Mouse (Mus musculus) ES-Bruce4 (cell line): ENCODE results near the gene Lcn9. TPM values are rescaled to one million over a fixed set of nuclear protein-coding genes. Genes with fewer than 3 reads are reported as not detected.

Source experiments
- H3K27ac ChIP-seq: 2 replicates; pipeline ENCODE4 v1.5.1; 2012; ENCODE audit warnings: low read length, inconsistent platforms; ENCODE audit not compliant: insufficient read depth
- H3K27me3 ChIP-seq: 2 replicates; pipeline ENCODE4 v1.6.1; 2012; ENCODE audit warnings: mild to moderate bottlenecking, low read length, inconsistent platforms; ENCODE audit not compliant: control insufficient read depth, poor library complexity, insufficient read depth, severe bottlenecking
- H3K36me3 ChIP-seq: 2 replicates; pipeline ENCODE4 v1.6.1; 2012; ENCODE audit warnings: inconsistent platforms, mild to moderate bottlenecking, low read length, moderate library complexity; ENCODE audit not compliant: control insufficient read depth, poor library complexity, insufficient read depth, severe bottlenecking
- H3K4me1 ChIP-seq: one replicate; pipeline ENCODE4 v1.8.1; 2011; ENCODE audit warnings: low read length; ENCODE audit not compliant: control insufficient read depth, insufficient read depth
- H3K4me3 ChIP-seq: 2 replicates; pipeline ENCODE4 v1.5.1; 2011; ENCODE audit warnings: low read depth, mild to moderate bottlenecking, low read length
- H3K9ac ChIP-seq: 2 replicates; pipeline ENCODE4 v1.6.1; 2012; ENCODE audit warnings: low read depth, mild to moderate bottlenecking, inconsistent platforms; ENCODE audit not compliant: poor library complexity, severe bottlenecking
- H3K9me3 ChIP-seq: replicated peaks from 2 replicates; pipeline ENCODE4 v1.6.1; 2012; ENCODE audit warnings: mild to moderate bottlenecking, low read length, inconsistent platforms; ENCODE audit not compliant: control insufficient read depth, poor library complexity, insufficient read depth, severe bottlenecking
- CTCF ChIP-seq: IDR thresholded peaks from one replicate; pipeline ENCODE4 v1.8.1; 2011; ENCODE audit warnings: low read depth, low read length
- EP300 ChIP-seq: IDR thresholded peaks from 2 replicates; pipeline ENCODE4 v1.6.1; 2011; ENCODE audit warnings: low read depth, low read length; ENCODE audit not compliant: insufficient read depth
- POLR2A ChIP-seq: IDR thresholded peaks from one replicate; pipeline ENCODE4 v1.8.1; 2011; ENCODE audit warnings: low read length; ENCODE audit not compliant: insufficient read depth
- polyA plus RNA-seq: library from polyadenylated mRNA; stranded (reverse); fragments of >200 nt; gene quantifications from 2 replicates; pipeline ENCODE4 v1.2.4, GENCODE M21; 2011; ENCODE audit warnings: low read depth; ENCODE audit not compliant: missing spikeins, insufficient read depth, insufficient read length

Gene Lcn9
- polyA plus RNA-seq, 1 experiment = not detected

DNA sequence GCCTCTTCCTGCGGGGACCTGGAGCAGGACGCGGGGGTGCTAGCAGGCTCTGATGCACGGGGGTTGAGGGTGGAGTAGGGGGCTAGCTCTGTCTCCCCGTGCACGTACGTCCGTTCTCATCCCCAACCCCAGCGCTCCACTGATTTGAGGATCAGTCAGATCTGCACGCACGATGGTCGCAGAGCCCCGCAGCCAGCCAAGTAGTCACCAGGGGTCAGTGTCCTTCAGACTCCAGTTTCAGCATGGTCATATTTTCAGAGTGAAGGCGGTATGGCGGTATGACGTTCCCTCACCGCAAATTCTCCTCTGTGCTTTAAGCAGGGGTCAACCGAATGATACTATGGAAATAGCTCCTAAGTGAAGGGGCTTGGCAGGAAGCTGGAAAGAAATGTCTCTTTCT lies 41.3 kb downstream of the Lcn9 start:
- no peaks in the 10 kb centered on the region for H3K9me3 ChIP-seq
- no peaks in the 10 kb centered on the region for H3K36me3 ChIP-seq
- peaks cover 3% of the 10 kb centered on the region for H3K4me1 ChIP-seq
- TF ChIP-seq EP300 (no peak), POLR2A (no peak), CTCF (no peak)
- no peak overlapping the region for H3K9ac ChIP-seq
- H3K4me3 ChIP-seq = peak overlapping the region; percentile 36
- H3K27me3 ChIP-seq = no peaks in the 10 kb centered on the region
- H3K27ac ChIP-seq = no peak overlapping the region

- no peak overlapping the region for H3K27ac ChIP-seq
- H3K9ac ChIP-seq = no peak overlapping the region
- no peaks in the 10 kb centered on the region for H3K36me3 ChIP-seq
- H3K9me3 ChIP-seq = no peaks in the 10 kb centered on the region
- H3K4me3 ChIP-seq = no peak overlapping the region
- no peak for TF ChIP-seq EP300
- no peak for TF ChIP-seq POLR2A
- no peak for TF ChIP-seq CTCF
- peaks cover 3% of the 10 kb centered on the region for H3K4me1 ChIP-seq
- H3K27me3 ChIP-seq = no peaks in the 10 kb centered on the region
Observed at GRCm38 (mm10) chr2:25865412-25865811, 42.5 kb downstream of the Lcn9 start.

DNA sequence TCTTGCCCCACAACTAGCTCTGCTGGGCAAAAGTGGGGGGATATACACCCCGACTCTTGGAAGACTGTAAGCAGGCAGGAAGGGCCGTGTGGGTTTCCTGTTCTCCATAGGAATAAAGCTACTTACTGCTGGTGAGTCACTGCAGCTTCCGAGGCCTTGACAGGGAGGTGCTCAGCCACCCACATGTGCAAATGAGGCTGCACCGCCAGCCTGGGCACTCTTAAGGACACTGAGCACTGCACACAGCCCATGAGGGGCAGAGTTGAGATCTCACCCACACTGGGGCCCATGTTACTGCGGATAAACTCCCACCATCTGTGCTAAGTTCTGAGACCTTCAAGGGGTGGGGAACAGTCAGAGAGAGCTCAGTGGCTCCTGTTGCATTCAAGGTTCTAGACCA lies 43.7 kb downstream of the Lcn9 start:
- no peaks in the 10 kb centered on the region for H3K27me3 ChIP-seq
- H3K36me3 ChIP-seq = no peaks in the 10 kb centered on the region
- no peak overlapping the region for H3K9ac ChIP-seq
- TF ChIP-seq EP300 = no peak
- TF ChIP-seq CTCF = no peak
- TF ChIP-seq POLR2A = no peak
- H3K4me3 ChIP-seq = no peak overlapping the region
- peaks cover 3% of the 10 kb centered on the region for H3K4me1 ChIP-seq
- H3K9me3 ChIP-seq = no peaks in the 10 kb centered on the region
- H3K27ac ChIP-seq = no peak overlapping the region

Other genes starting within 250 kb of the Lcn9 start
- 0.65 and 3.7 TPM in 2 replicates for gene Mamdc4, start 248.3 kb upstream of the Lcn9 start, polyA plus RNA-seq
- gene Phpt1, start 247.9 kb upstream of the Lcn9 start, polyA plus RNA-seq = 37.0 and 47.9 TPM in 2 replicates
- gene Ajm1, start 241.4 kb upstream of the Lcn9 start, polyA plus RNA-seq = 0.55 and 0.70 TPM in 2 replicates
- gene Rabl6, start 214.6 kb upstream of the Lcn9 start, polyA plus RNA-seq = 72.5 and 80.2 TPM in 2 replicates
- not detected in 2 replicates for gene Ccdc183, start 205.5 kb upstream of the Lcn9 start, polyA plus RNA-seq
- 12.3 and 13.4 TPM in 2 replicates for gene Tmem141, start 201.1 kb upstream of the Lcn9 start, polyA plus RNA-seq
- not detected in 2 replicates for gene Fcna, start 195.1 kb upstream of the Lcn9 start, polyA plus RNA-seq
- gene Lcn8, start 170.0 kb upstream of the Lcn9 start, polyA plus RNA-seq = not detected in 2 replicates
- gene Lcn5, start 165.2 kb upstream of the Lcn9 start, polyA plus RNA-seq = not detected in 2 replicates
- not detected in 2 replicates for gene Lcn6, start 146.4 kb upstream of the Lcn9 start, polyA plus RNA-seq
- gene Lcn10, start 140.4 kb upstream of the Lcn9 start, polyA plus RNA-seq = not detected in 2 replicates
- not detected in 2 replicates for gene Obp2a, start 123.1 kb upstream of the Lcn9 start, polyA plus RNA-seq
- 10.5 and 17.0 TPM in 2 replicates for gene Bmyc, start 116.4 kb upstream of the Lcn9 start, polyA plus RNA-seq
- gene Obp2b, start 86.1 kb upstream of the Lcn9 start, polyA plus RNA-seq = not detected in 2 replicates
- not detected in 2 replicates for gene Lcn3, start 57.6 kb upstream of the Lcn9 start, polyA plus RNA-seq
- not detected in 2 replicates for gene Lcn11, start 46.1 kb upstream of the Lcn9 start, polyA plus RNA-seq
- not detected in 2 replicates for gene Gm13539, start 40.9 kb upstream of the Lcn9 start, polyA plus RNA-seq
- gene Glt6d1, start 7.3 kb upstream of the Lcn9 start, polyA plus RNA-seq = not detected in 2 replicates
- gene Sohlh1, start 24.1 kb downstream of the Lcn9 start, polyA plus RNA-seq = not detected in 2 replicates
- 0.54 and 1.0 TPM in 2 replicates for gene Kcnt1, start 40.6 kb downstream of the Lcn9 start, polyA plus RNA-seq
- gene Camsap1, start 160.1 kb downstream of the Lcn9 start, polyA plus RNA-seq = 63.0 and 63.4 TPM in 2 replicates
- gene Ubac1, start 198.6 kb downstream of the Lcn9 start, polyA plus RNA-seq = 87.0 and 95.0 TPM in 2 replicates